Mouse (Mus musculus) cerebral cortex, adult 2 months (tissue): ENCODE measurements around the gene Olfr564.

Source experiments
- WGBS: fragments of 180-500 bp; shearing (Covaris S2); methylation state at CpG from one replicate; pipeline ENCODE4 v1.1.7; 2018; 5-methylcytosine and 5-hydroxymethylcytosine counted together

The Olfr564 gene

DNA sequence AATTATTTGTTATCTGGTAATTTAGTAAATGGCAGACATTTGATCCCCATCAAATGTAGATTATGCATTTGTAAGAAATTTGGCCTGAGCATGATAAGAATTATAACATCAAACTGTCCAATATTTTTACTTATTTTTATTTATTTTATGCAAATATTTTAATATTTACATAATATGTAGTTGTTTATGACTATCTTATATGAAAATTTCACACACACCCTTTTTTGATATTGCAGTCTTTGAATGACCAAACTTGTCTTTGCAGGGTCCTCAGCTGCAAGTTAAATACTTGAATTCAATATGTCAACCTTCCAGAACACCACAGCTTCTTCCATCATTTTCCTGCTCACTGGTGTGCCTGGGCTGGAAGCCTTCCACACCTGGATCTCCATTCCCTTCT lies at the start of gene Olfr564:
TSS of gene Olfr564 (plus strand) at position 301 of the 400 bp plus-strand sequence.

GRCm38 (mm10) chr7:102759266-102759665 lies 44.0 kb upstream of the Olfr564 start, which contains the start of the genes Olfr560 and Olfr78:
TSS of gene Olfr560 (minus strand) at chr7:102759366.
TSS of gene Olfr78 (minus strand) at chr7:102759471.
- WGBS: 59% methylated on average over 4 of the region's 4 CpGs

DNA sequence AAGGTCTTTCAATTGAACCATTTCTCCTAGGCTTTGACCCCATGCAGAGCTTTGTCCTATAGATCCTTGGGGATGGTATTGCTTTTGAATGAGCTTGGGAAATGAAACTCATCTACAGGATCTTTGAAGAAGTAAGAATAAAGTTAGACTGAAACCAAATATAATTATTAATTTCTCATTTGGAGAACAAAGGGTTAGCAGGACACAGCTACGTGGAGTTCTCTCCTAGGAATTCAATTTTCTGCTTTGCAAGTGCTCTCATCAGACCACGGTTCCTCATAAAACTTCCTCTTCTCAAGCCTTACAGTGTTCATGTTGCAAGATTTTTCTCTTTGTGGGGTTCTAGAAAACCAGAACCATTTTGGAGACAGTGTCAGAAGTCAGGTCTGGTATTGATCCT lies 32.4 kb upstream of the Olfr564 start, which contains the start of gene Olfr561:
TSS of gene Olfr561 (plus strand) at position 301 of the 400 bp plus-strand sequence.
- WGBS: 75% methylated on average over 2 of the region's 2 CpGs
